Mouse (Mus musculus) layer of hippocampus, postnatal 10 days (tissue): ENCODE measurements around the gene Nat8f7. TPM values are rescaled to one million over a fixed set of nuclear protein-coding genes. Genes with fewer than 3 reads are reported as not detected.
"Not testable (repeated sequence)": the region's sequence is repeated elsewhere in the genome, so short reads cannot be mapped to it uniquely, and the experiment has no call there.

Source experiments
- DNase-seq, 2 experiments: peaks; one replicate each; pipeline ENCODE4 v3.0.0; 2021; ENCODE audit warnings: low spot score in 2 of 2
- long read RNA-seq: library from polyadenylated mRNA; stranded (forward); transcript quantifications from one replicate; pipeline ENCODE4 v2.0.0, GENCODE M21; 2023
- microRNA-seq, 2 experiments: library from miRNA; unstranded; fragments of <30 nt; microRNA quantifications; one replicate each; pipeline ENCODE4 v1.2.0; 2021
- total RNA-seq, 2 experiments: library from RNA; stranded (reverse); gene quantifications; 2 replicates each; pipeline ENCODE4 v1.2.3; 2021

The Nat8f7 gene
- total RNA-seq: 1 to 10 TPM; 1.2 to 1.4 TPM
- long read RNA-seq, partial matches to known transcripts: 0 of 1 reads
- long read RNA-seq, other reads (novel, unspliced or antisense): 1 of 1 reads

GRCm38 (mm10) chr6:85713105-85713504 is at the start of gene Nat8f7:
Gene Nat8f7, minus strand, starts transcription at chr6:85713205.
- not testable (repeated sequence) for DNase-seq

- not testable (repeated sequence) for DNase-seq
These were observed 49.7 kb upstream of the Nat8f7 start for GRCm38 (mm10) chr6:85762678-85763077.

GRCm38 (mm10) chr6:85755705-85756249 is 42.8 kb upstream of the Nat8f7 start:
- DNase-seq: not testable (repeated sequence)

- not testable (repeated sequence) for DNase-seq
These were observed 3.4 kb downstream of the Nat8f7 start for GRCm38 (mm10) chr6:85709607-85710006.

- not testable (repeated sequence) for DNase-seq
These were observed 3.8 kb downstream of the Nat8f7 start for GRCm38 (mm10) chr6:85709206-85709605.

- not testable (repeated sequence) for DNase-seq
These were observed 11.1 kb downstream of the Nat8f7 start for GRCm38 (mm10) chr6:85701943-85702342.

Small RNA genes lying within 50 kb of the gene (microRNA-seq; reads per million reads assigned to microRNA genes)
- 0 reads per million in 2 experiments for gene Gm27317

Other genes with a start within 250 kb of the Nat8f7 start
- 10 to 100 TPM; 84.7 to 86.0 TPM for gene Fbxo41, start 210.2 kb downstream of the Nat8f7 start, total RNA-seq
- gene Egr4, start 199.6 kb downstream of the Nat8f7 start, total RNA-seq: 10 to 100 TPM; 21.3 to 22.5 TPM
- gene Alms1, start 125.7 kb downstream of the Nat8f7 start, total RNA-seq: 1 to 10 TPM; 7.4 to 8.0 TPM
- 1 to 10 TPM in 1 of 2 experiments, under 1 TPM in 1; 0.58 to 1.0 TPM for gene Nat8f3, start 52.5 kb upstream of the Nat8f7 start, total RNA-seq
- gene Nat8f6, start 107.7 kb upstream of the Nat8f7 start, total RNA-seq: under 1 TPM; 0.48 to 0.87 TPM
- gene Nat8f5, start 107.8 kb upstream of the Nat8f7 start, total RNA-seq: 1 to 10 TPM; 1.5 TPM
- gene Nat8, start 118.9 kb upstream of the Nat8f7 start, total RNA-seq: 1 to 10 TPM; 1.3 to 1.8 TPM
- 1 to 10 TPM in 1 of 2 experiments, under 1 TPM in 1; 0.76 to 1.1 TPM for gene Nat8f2, start 156.0 kb upstream of the Nat8f7 start, total RNA-seq
- 1 to 10 TPM; 3.8 to 4.3 TPM for gene Nat8f4, start 191.7 kb upstream of the Nat8f7 start, total RNA-seq
- 10 to 100 TPM; 51.7 to 54.5 TPM for gene Tprkb, start 198.7 kb upstream of the Nat8f7 start, total RNA-seq
- gene Nat8f1, start 202.5 kb upstream of the Nat8f7 start, total RNA-seq: 10 to 100 TPM; 13.1 to 16.2 TPM
- 10 to 100 TPM; 79.0 to 89.5 TPM for gene Dusp11, start 248.5 kb upstream of the Nat8f7 start, total RNA-seq